Mouse (Mus musculus) G1E (cell line): ENCODE data around the gene Lamc2.

Experiments used
- CTCF ChIP-seq: IDR thresholded peaks from 2 replicates; pipeline ENCODE4 v1.5.1; 2012; ENCODE audit warnings: low read depth, low read length, inconsistent platforms, mixed read lengths
- POLR2AphosphoS5 ChIP-seq: IDR thresholded peaks from 2 replicates; pipeline ENCODE4 v1.6.1; 2012; ENCODE audit warnings: low read depth, low read length, inconsistent platforms; ENCODE audit not compliant: insufficient replicate concordance

DNA sequence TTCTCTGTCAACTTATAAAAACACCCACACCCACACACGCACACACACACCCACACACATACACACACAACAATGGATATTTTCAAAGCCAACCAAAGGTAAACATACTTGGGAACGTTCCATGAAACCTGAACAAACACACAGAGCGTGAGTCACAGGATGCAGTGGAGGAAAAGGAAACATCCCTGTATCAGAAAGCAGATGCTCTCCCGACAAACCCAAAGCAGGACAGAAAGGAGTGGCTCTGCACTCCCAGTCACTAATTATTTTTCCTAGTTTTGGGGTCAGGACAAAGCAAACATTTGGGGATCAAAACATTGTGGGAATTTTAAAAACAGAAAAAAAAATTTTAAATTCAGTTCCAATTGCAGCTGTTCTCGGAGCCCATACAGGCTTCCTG lies 38.1 kb upstream of the Lamc2 start:
- TF ChIP-seq CTCF (no peak), POLR2AphosphoS5 (no peak)
